Mouse (Mus musculus): ENCODE measurements around the gene Smim13. TPM values are rescaled to one million over a fixed set of nuclear protein-coding genes. Genes with fewer than 3 reads are reported as not detected.
"Not testable (repeated sequence)": the region's sequence is repeated elsewhere in the genome, so short reads cannot be mapped to it uniquely, and the experiment has no call there.

Gene Smim13
- polyA plus RNA-seq, 1 experiment from 2014 or later, result 8.7 TPM

GRCm38 (mm10) chr13:41250318-41250981 lies 806 bp downstream of the Smim13 start:
- WGBS, result 2% methylated on average over 27 of the region's 27 CpGs
- H3K27me3 ChIP-seq (replicated peaks; ENCODE audit: control insufficient read depth, insufficient read depth, low read length), result no peaks in the 10 kb centered on the region
- no peak; the same call in 1 of the 2 replicates for ATAC-seq
- H3K4me3 ChIP-seq (ENCODE audit: low read length), result peak overlapping the region; percentile 87
- peak overlapping the region; percentile 87 for H3K4me2 ChIP-seq (ENCODE audit: low read depth, low read length)
- peaks cover 11% of the 10 kb centered on the region; the same call in 1 of the 2 replicates for H3K4me1 ChIP-seq (ENCODE audit: control insufficient read depth, insufficient read depth, low read length)
- peak overlapping the region; percentile 91 for H3K27ac ChIP-seq (ENCODE audit: low read length)
- no peaks in the 10 kb centered on the region for H3K36me3 ChIP-seq (ENCODE audit: control insufficient read depth, insufficient read depth, low read length)
- peak overlapping the region; percentile 87 for H3K9ac ChIP-seq (ENCODE audit: low read depth, low read length)
- no peaks in the 10 kb centered on the region for H3K9me3 ChIP-seq (ENCODE audit: control insufficient read depth, low read length)

GRCm38 (mm10) chr13:41251232-41251631 lies 1.6 kb downstream of the Smim13 start:
- H3K4me1 ChIP-seq (ENCODE audit: control insufficient read depth, insufficient read depth, low read length), result peaks cover 11% of the 10 kb centered on the region; the same call in 1 of the 2 replicates
- H3K9ac ChIP-seq (ENCODE audit: low read depth, low read length); H3K4me3 ChIP-seq (ENCODE audit: low read length); H3K27me3 ChIP-seq (replicated peaks; ENCODE audit: control insufficient read depth, insufficient read depth, low read length); H3K9me3 ChIP-seq (ENCODE audit: control insufficient read depth, low read length); H3K36me3 ChIP-seq (ENCODE audit: control insufficient read depth, insufficient read depth, low read length); ATAC-seq; H3K27ac ChIP-seq (ENCODE audit: low read length): not testable (repeated sequence)
- peak overlapping the region; percentile 19; the same call in 1 of the 2 replicates for H3K4me2 ChIP-seq (ENCODE audit: low read depth, low read length)
- 83% methylated on average over 5 of the region's 5 CpGs for WGBS

- Histone ChIP-seq H3K36me3 (ENCODE audit: control insufficient read depth, insufficient read depth, low read length) (no peaks in the 10 kb centered on the region), H3K9me3 (ENCODE audit: control insufficient read depth, low read length) (no peaks in the 10 kb centered on the region), H3K4me2 (ENCODE audit: low read depth, low read length) (peak overlapping the region; percentile 16; the same call in 1 of the 2 replicates), H3K9ac (ENCODE audit: low read depth, low read length) (no peak overlapping the region), H3K4me3 (ENCODE audit: low read length) (no peak overlapping the region), H3K4me1 (ENCODE audit: control insufficient read depth, insufficient read depth, low read length) (peaks cover 11% of the 10 kb centered on the region; the same call in 1 of the 2 replicates), H3K27me3 (replicated peaks; ENCODE audit: control insufficient read depth, insufficient read depth, low read length) (no peaks in the 10 kb centered on the region), H3K27ac (ENCODE audit: low read length) (peak overlapping the region; percentile 46)
- ATAC-seq, result no peak
- whole genome bisulfite sequencing, result 29% methylated on average over 5 of the region's 5 CpGs
Observed at GRCm38 (mm10) chr13:41251667-41252066, 2.0 kb downstream of the Smim13 start.

GRCm38 (mm10) chr13:41252141-41252540 lies 2.5 kb downstream of the Smim13 start:
- Histone ChIP-seq H3K9ac (ENCODE audit: low read depth, low read length) (no peak overlapping the region), H3K4me1 (ENCODE audit: control insufficient read depth, insufficient read depth, low read length) (peaks cover 11% of the 10 kb centered on the region; the same call in 1 of the 2 replicates), H3K4me2 (ENCODE audit: low read depth, low read length) (no peak overlapping the region; the same call in 1 of the 2 replicates), H3K27me3 (replicated peaks; ENCODE audit: control insufficient read depth, insufficient read depth, low read length) (no peaks in the 10 kb centered on the region), H3K9me3 (ENCODE audit: control insufficient read depth, low read length) (no peaks in the 10 kb centered on the region), H3K4me3 (ENCODE audit: low read length) (no peak overlapping the region), H3K27ac (ENCODE audit: low read length) (peak overlapping the region; percentile 46), H3K36me3 (ENCODE audit: control insufficient read depth, insufficient read depth, low read length) (no peaks in the 10 kb centered on the region)
- ATAC-seq, result no peak
- 66% methylated on average over 6 of the region's 6 CpGs for WGBS

- Histone ChIP-seq H3K36me3 (ENCODE audit: control insufficient read depth, insufficient read depth, low read length) (no peaks in the 10 kb centered on the region), H3K4me2 (ENCODE audit: low read depth, low read length) (no peak overlapping the region), H3K9me3 (ENCODE audit: control insufficient read depth, low read length) (no peaks in the 10 kb centered on the region), H3K27ac (ENCODE audit: low read length) (no peak overlapping the region), H3K4me3 (ENCODE audit: low read length) (no peak overlapping the region), H3K9ac (ENCODE audit: low read depth, low read length) (no peak overlapping the region), H3K4me1 (ENCODE audit: control insufficient read depth, insufficient read depth, low read length) (peaks cover 11% of the 10 kb centered on the region; the same call in 1 of the 2 replicates), H3K27me3 (replicated peaks; ENCODE audit: control insufficient read depth, insufficient read depth, low read length) (no peaks in the 10 kb centered on the region)
- WGBS, result 91% methylated on average over 7 of the region's 7 CpGs
- no peak for ATAC-seq
Observed at GRCm38 (mm10) chr13:41252736-41253135, 3.1 kb downstream of the Smim13 start.

- Histone ChIP-seq H3K9me3 (ENCODE audit: control insufficient read depth, low read length) (no peaks in the 10 kb centered on the region), H3K27me3 (replicated peaks; ENCODE audit: control insufficient read depth, insufficient read depth, low read length) (no peaks in the 10 kb centered on the region), H3K4me2 (ENCODE audit: low read depth, low read length) (no peak overlapping the region), H3K9ac (ENCODE audit: low read depth, low read length) (no peak overlapping the region), H3K36me3 (ENCODE audit: control insufficient read depth, insufficient read depth, low read length) (no peaks in the 10 kb centered on the region), H3K4me3 (ENCODE audit: low read length) (no peak overlapping the region), H3K4me1 (ENCODE audit: control insufficient read depth, insufficient read depth, low read length) (peaks cover 6% of the 10 kb centered on the region; the same call in 1 of the 2 replicates), H3K27ac (ENCODE audit: low read length) (no peak overlapping the region)
- 90% methylated on average over 5 of the region's 5 CpGs for WGBS
- no peak for ATAC-seq
Observed at GRCm38 (mm10) chr13:41256126-41256525, 6.5 kb downstream of the Smim13 start.

- H3K27ac ChIP-seq (ENCODE audit: low read length), result no peak overlapping the region
- no peaks in the 10 kb centered on the region for H3K4me1 ChIP-seq (ENCODE audit: control insufficient read depth, insufficient read depth, low read length)
- H3K4me3 ChIP-seq (ENCODE audit: low read length), result no peak overlapping the region
- WGBS, result 90% methylated on average over 3 of the region's 3 CpGs
- no peaks in the 10 kb centered on the region for H3K9me3 ChIP-seq (ENCODE audit: control insufficient read depth, low read length)
- no peaks in the 10 kb centered on the region for H3K36me3 ChIP-seq (ENCODE audit: control insufficient read depth, insufficient read depth, low read length)
- H3K4me2 ChIP-seq (ENCODE audit: low read depth, low read length), result no peak overlapping the region
- H3K9ac ChIP-seq (ENCODE audit: low read depth, low read length), result no peak overlapping the region
- H3K27me3 ChIP-seq (replicated peaks; ENCODE audit: control insufficient read depth, insufficient read depth, low read length), result no peaks in the 10 kb centered on the region
- ATAC-seq, result no peak
Observed at GRCm38 (mm10) chr13:41256962-41257361, 7.3 kb downstream of the Smim13 start.

GRCm38 (mm10) chr13:41257851-41258250 lies 8.2 kb downstream of the Smim13 start:
- no peak overlapping the region for H3K9ac ChIP-seq (ENCODE audit: low read depth, low read length)
- no peak overlapping the region for H3K27ac ChIP-seq (ENCODE audit: low read length)
- no peaks in the 10 kb centered on the region for H3K27me3 ChIP-seq (replicated peaks; ENCODE audit: control insufficient read depth, insufficient read depth, low read length)
- no peaks in the 10 kb centered on the region for H3K9me3 ChIP-seq (ENCODE audit: control insufficient read depth, low read length)
- no peaks in the 10 kb centered on the region for H3K36me3 ChIP-seq (ENCODE audit: control insufficient read depth, insufficient read depth, low read length)
- no peaks in the 10 kb centered on the region for H3K4me1 ChIP-seq (ENCODE audit: control insufficient read depth, insufficient read depth, low read length)
- no peak overlapping the region for H3K4me3 ChIP-seq (ENCODE audit: low read length)
- WGBS, result 81% methylated on average over 4 of the region's 4 CpGs
- ATAC-seq, result no peak
- H3K4me2 ChIP-seq (ENCODE audit: low read depth, low read length), result no peak overlapping the region

GRCm38 (mm10) chr13:41261617-41262016 lies 12.0 kb downstream of the Smim13 start:
- not testable (repeated sequence) for H3K4me2 ChIP-seq (ENCODE audit: low read depth, low read length); H3K4me1 ChIP-seq (ENCODE audit: control insufficient read depth, insufficient read depth, low read length); ATAC-seq; H3K36me3 ChIP-seq (ENCODE audit: control insufficient read depth, insufficient read depth, low read length); H3K4me3 ChIP-seq (ENCODE audit: low read length); H3K9ac ChIP-seq (ENCODE audit: low read depth, low read length); H3K9me3 ChIP-seq (ENCODE audit: control insufficient read depth, low read length); H3K27me3 ChIP-seq (replicated peaks; ENCODE audit: control insufficient read depth, insufficient read depth, low read length); H3K27ac ChIP-seq (ENCODE audit: low read length)
- 88% methylated on average over 8 of the region's 8 CpGs for WGBS
